Comparison of ENCODE assay signal across 8 mouse cellular contexts in genomic region chr17:26932839-26933398, GRCm38 (mm10). TPM values are rescaled to one million over a fixed set of nuclear protein-coding genes. Genes with fewer than 3 reads are reported as not detected.
DNase-seq lines count a peak whose midpoint lies in the region; ATAC-seq and TF ChIP-seq lines count a peak whose summit lies in the region.

TSS of gene Phf1 (plus strand) at chr17:26933052.

- peaks cover 3% of the 10 kb centered on the region; the same call in 1 of the 2 replicates for H3K4me1 ChIP-seq in embryonic fibroblast, embryonic 13.5 days (ENCODE audit: control insufficient read depth, insufficient read depth, low read length)
- peaks cover 25% of the 10 kb centered on the region for H3K4me1 ChIP-seq in limb, embryonic 13.5 days
- H3K4me1 ChIP-seq in midbrain, embryonic 15.5 days = peaks cover 29% of the 10 kb centered on the region

- peak; percentile 89 for ATAC-seq in limb, embryonic 13.5 days (ENCODE audit: low FRiP score, low read depth)
- ATAC-seq in midbrain, embryonic 15.5 days (replicated peaks) = peak; percentile 81

- 0% methylated on average over 41 of the region's 43 CpGs for WGBS in limb, embryonic 13.5 days
- WGBS in midbrain, embryonic 15.5 days = under 1% methylated on average over 43 of the region's 43 CpGs

- DNase-seq in A20 (ENCODE audit: low read depth, low spot score) = peak; percentile 97
- peak; percentile 96 for DNase-seq in brain, adult 2 months (ENCODE audit: low read depth, low spot score)
- peak; percentile 96 to 97 for DNase-seq in heart, adult 9 months (ENCODE audit: low spot score in 2 of 2)
- DNase-seq in kidney, adult 9 months = peak; percentile 99
- peak; percentile 98 to 100 for DNase-seq in spleen, adult 18-20 months

- peaks cover 52% of the 10 kb centered on the region for H3K36me3 ChIP-seq in limb, embryonic 13.5 days
- 0 out of 2 replicates have a peak, but pooled peaks cover 5% of the 10 kb centered on the region for H3K36me3 ChIP-seq in midbrain, embryonic 15.5 days (replicated peaks)

- H3K9me3 ChIP-seq in limb, embryonic 13.5 days = no peaks in the 10 kb centered on the region
- no peaks in the 10 kb centered on the region for H3K9me3 ChIP-seq in midbrain, embryonic 15.5 days

- H3K27me3 ChIP-seq in limb, embryonic 13.5 days = no peaks in the 10 kb centered on the region
- no peaks in the 10 kb centered on the region for H3K27me3 ChIP-seq in midbrain, embryonic 15.5 days (replicated peaks)

- H3K4me3 ChIP-seq in embryonic fibroblast, embryonic 13.5 days (ENCODE audit: insufficient read depth, low read length) = peak within 1 kb of the TSS; percentile 78
- H3K4me3 ChIP-seq in limb, embryonic 13.5 days = peak within 1 kb of the TSS; percentile 74
- H3K4me3 ChIP-seq in midbrain, embryonic 15.5 days = peak within 1 kb of the TSS; percentile 91

- peak within 1 kb of the TSS; percentile 84 for H3K9ac ChIP-seq in limb, embryonic 13.5 days
- H3K9ac ChIP-seq in midbrain, embryonic 15.5 days = peak within 1 kb of the TSS; percentile 94

- TF ChIP-seq POLR2A in embryonic fibroblast, embryonic 13.5 days (IDR thresholded peaks at IDR 0.05; ENCODE audit: low read depth, low read length) = peak; percentile 87

- no peak for TF ChIP-seq CTCF in embryonic fibroblast, embryonic 13.5 days (IDR thresholded peaks at IDR 0.05; ENCODE audit: borderline replicate concordance, insufficient read depth, low read length)

- peak within 1 kb of the TSS; percentile 93 for H3K4me2 ChIP-seq in limb, embryonic 13.5 days (replicated peaks)
- H3K4me2 ChIP-seq in midbrain, embryonic 15.5 days = peak within 1 kb of the TSS; percentile 98

- H3K27ac ChIP-seq in embryonic fibroblast, embryonic 13.5 days (ENCODE audit: insufficient read depth, low read length) = peak within 1 kb of the TSS; percentile 65
- peak within 1 kb of the TSS; percentile 87 for H3K27ac ChIP-seq in limb, embryonic 13.5 days
- H3K27ac ChIP-seq in midbrain, embryonic 15.5 days = peak within 1 kb of the TSS; percentile 90

RNA-seq across cellular contexts. Expression of gene Phf1, which starts in this region (rescaled TPM):
- polyA plus RNA-seq in embryonic fibroblast, embryonic 13.5 days (2011; ENCODE audit: insufficient read length, low read depth, missing spikeins) = 10.9 and 12.0 TPM in 2 replicates
- polyA plus RNA-seq in limb, embryonic 13.5 days (2015; fragmentation: Nextera tagmentation; extraction: Ambion mirVana) = 15.0 and 15.6 TPM in 2 replicates
- 27.2 and 29.5 TPM in 2 replicates for polyA plus RNA-seq in midbrain, embryonic 15.5 days (2015; fragmentation: Nextera tagmentation; extraction: Ambion mirVana)

Comparison
In these comparisons a context has a peak if more than half of its experiments do, and no peak if none do; other contexts are left out.
1. Peak in every context shown above with its lines: DNase-seq, ATAC-seq, H3K4me3 ChIP-seq and H3K27ac ChIP-seq.